Mouse (Mus musculus): ENCODE data around the gene Map3k13. TPM values are rescaled to one million over a fixed set of nuclear protein-coding genes. Genes with fewer than 3 reads are reported as not detected.

Gene Map3k13
- polyA plus RNA-seq, 1 experiment: 0.16 TPM

- Histone ChIP-seq H3K4me3 (ENCODE audit: extremely low read depth, insufficient read depth, insufficient read length) (no peak overlapping the region), H3K36me3 (ENCODE audit: control insufficient read depth, insufficient read depth, low read length) (no peaks in the 10 kb centered on the region), H3K27me3 (ENCODE audit: control insufficient read depth, insufficient read depth, low read length) (no peaks in the 10 kb centered on the region), H3K4me1 (ENCODE audit: control insufficient read depth, insufficient read depth, insufficient read length) (no peaks in the 10 kb centered on the region), H3K27ac (ENCODE audit: insufficient read depth, low read length) (no peak overlapping the region)
- no peak for TF ChIP-seq POLR2A (IDR thresholded peaks at IDR 0.05; ENCODE audit: low read depth, low read length)
- TF ChIP-seq CTCF (IDR thresholded peaks at IDR 0.05; ENCODE audit: extremely low read depth, insufficient read depth, insufficient read length, insufficient replicate concordance): no peak
- DNase-seq (ENCODE audit: low read depth in 1 of 2, low spot score in 2 of 2): no peak
- 93% methylated on average over 5 of the region's 5 CpGs for WGBS
These were observed 62.0 kb downstream of the Map3k13 start for GRCm38 (mm10) chr16:21856134-21856533.

GRCm38 (mm10) chr16:21857126-21857644 is 63.0 kb downstream of the Map3k13 start:
- 80% methylated on average over 4 of the region's 4 CpGs for WGBS
- H3K27ac ChIP-seq (ENCODE audit: insufficient read depth, low read length): no peak overlapping the region
- no peaks in the 10 kb centered on the region for H3K27me3 ChIP-seq (ENCODE audit: control insufficient read depth, insufficient read depth, low read length)
- no peak overlapping the region for H3K4me3 ChIP-seq (ENCODE audit: extremely low read depth, insufficient read depth, insufficient read length)
- no peaks in the 10 kb centered on the region for H3K36me3 ChIP-seq (ENCODE audit: control insufficient read depth, insufficient read depth, low read length)
- DNase-seq (ENCODE audit: low read depth in 1 of 2, low spot score in 2 of 2): no peak
- TF ChIP-seq POLR2A (IDR thresholded peaks at IDR 0.05; ENCODE audit: low read depth, low read length) (no peak), CTCF (IDR thresholded peaks at IDR 0.05; ENCODE audit: extremely low read depth, insufficient read depth, insufficient read length, insufficient replicate concordance) (no peak)
- H3K4me1 ChIP-seq (ENCODE audit: control insufficient read depth, insufficient read depth, insufficient read length): no peaks in the 10 kb centered on the region

GRCm38 (mm10) chr16:21858163-21858562 is 64.0 kb downstream of the Map3k13 start:
- Histone ChIP-seq H3K4me1 (ENCODE audit: control insufficient read depth, insufficient read depth, insufficient read length) (no peaks in the 10 kb centered on the region), H3K27me3 (ENCODE audit: control insufficient read depth, insufficient read depth, low read length) (no peaks in the 10 kb centered on the region), H3K4me3 (ENCODE audit: extremely low read depth, insufficient read depth, insufficient read length) (no peak overlapping the region), H3K36me3 (ENCODE audit: control insufficient read depth, insufficient read depth, low read length) (no peaks in the 10 kb centered on the region), H3K27ac (ENCODE audit: insufficient read depth, low read length) (no peak overlapping the region)
- 83% methylated on average over 6 of the region's 6 CpGs for WGBS
- DNase-seq (ENCODE audit: low read depth in 1 of 2, low spot score in 2 of 2): no peak
- no peak for TF ChIP-seq CTCF (IDR thresholded peaks at IDR 0.05; ENCODE audit: extremely low read depth, insufficient read depth, insufficient read length, insufficient replicate concordance)
- no peak for TF ChIP-seq POLR2A (IDR thresholded peaks at IDR 0.05; ENCODE audit: low read depth, low read length)

- no peak overlapping the region for H3K27ac ChIP-seq (ENCODE audit: insufficient read depth, low read length)
These were observed 64.7 kb downstream of the Map3k13 start for GRCm38 (mm10) chr16:21858882-21859281.

GRCm38 (mm10) chr16:21862448-21862847 is 68.3 kb downstream of the Map3k13 start:
- WGBS: 88% methylated on average over 3 of the region's 3 CpGs
- H3K27me3 ChIP-seq (ENCODE audit: control insufficient read depth, insufficient read depth, low read length): no peaks in the 10 kb centered on the region
- H3K4me1 ChIP-seq (ENCODE audit: control insufficient read depth, insufficient read depth, insufficient read length): no peaks in the 10 kb centered on the region
- H3K4me3 ChIP-seq (ENCODE audit: extremely low read depth, insufficient read depth, insufficient read length): no peak overlapping the region
- no peaks in the 10 kb centered on the region for H3K36me3 ChIP-seq (ENCODE audit: control insufficient read depth, insufficient read depth, low read length)
- no peak overlapping the region for H3K27ac ChIP-seq (ENCODE audit: insufficient read depth, low read length)
- TF ChIP-seq POLR2A (IDR thresholded peaks at IDR 0.05; ENCODE audit: low read depth, low read length): no peak
- TF ChIP-seq CTCF (IDR thresholded peaks at IDR 0.05; ENCODE audit: extremely low read depth, insufficient read depth, insufficient read length, insufficient replicate concordance): no peak
- no peak for DNase-seq (ENCODE audit: low read depth in 1 of 2, low spot score in 2 of 2)

More at GRCm38 (mm10) chr16:21858882-21859281, 64.7 kb downstream of the Map3k13 start:
- Histone ChIP-seq H3K27me3 (ENCODE audit: control insufficient read depth, insufficient read depth, low read length) (no peaks in the 10 kb centered on the region), H3K4me1 (ENCODE audit: control insufficient read depth, insufficient read depth, insufficient read length) (no peaks in the 10 kb centered on the region), H3K4me3 (ENCODE audit: extremely low read depth, insufficient read depth, insufficient read length) (no peak overlapping the region), H3K36me3 (ENCODE audit: control insufficient read depth, insufficient read depth, low read length) (no peaks in the 10 kb centered on the region)
- no peak for DNase-seq (ENCODE audit: low read depth in 1 of 2, low spot score in 2 of 2)
- no peak for TF ChIP-seq POLR2A (IDR thresholded peaks at IDR 0.05; ENCODE audit: low read depth, low read length)
- TF ChIP-seq CTCF (IDR thresholded peaks at IDR 0.05; ENCODE audit: extremely low read depth, insufficient read depth, insufficient read length, insufficient replicate concordance): no peak
- WGBS: 92% methylated on average over 8 of the region's 8 CpGs

GRCm38 (mm10) chr16:21865250-21865982 is 71.3 kb downstream of the Map3k13 start:
- 81% methylated on average over 7 of the region's 7 CpGs for WGBS
- no peak for DNase-seq (ENCODE audit: low read depth in 1 of 2, low spot score in 2 of 2)
- Histone ChIP-seq H3K36me3 (ENCODE audit: control insufficient read depth, insufficient read depth, low read length) (no peaks in the 10 kb centered on the region), H3K4me3 (ENCODE audit: extremely low read depth, insufficient read depth, insufficient read length) (no peak overlapping the region), H3K27me3 (ENCODE audit: control insufficient read depth, insufficient read depth, low read length) (no peaks in the 10 kb centered on the region), H3K27ac (ENCODE audit: insufficient read depth, low read length) (no peak overlapping the region), H3K4me1 (ENCODE audit: control insufficient read depth, insufficient read depth, insufficient read length) (no peaks in the 10 kb centered on the region)
- TF ChIP-seq POLR2A (IDR thresholded peaks at IDR 0.05; ENCODE audit: low read depth, low read length): no peak

- no peak for DNase-seq (ENCODE audit: low read depth in 1 of 2, low spot score in 2 of 2)
- H3K27me3 ChIP-seq (ENCODE audit: control insufficient read depth, insufficient read depth, low read length): no peaks in the 10 kb centered on the region
- H3K4me3 ChIP-seq (ENCODE audit: extremely low read depth, insufficient read depth, insufficient read length): no peak overlapping the region
- H3K36me3 ChIP-seq (ENCODE audit: control insufficient read depth, insufficient read depth, low read length): no peaks in the 10 kb centered on the region
- no peaks in the 10 kb centered on the region for H3K4me1 ChIP-seq (ENCODE audit: control insufficient read depth, insufficient read depth, insufficient read length)
- WGBS: 83% methylated on average over 11 of the region's 11 CpGs
- H3K27ac ChIP-seq (ENCODE audit: insufficient read depth, low read length): no peak overlapping the region
- no peak for TF ChIP-seq POLR2A (IDR thresholded peaks at IDR 0.05; ENCODE audit: low read depth, low read length)
- TF ChIP-seq CTCF (IDR thresholded peaks at IDR 0.05; ENCODE audit: extremely low read depth, insufficient read depth, insufficient read length, insufficient replicate concordance): no peak
These were observed 71.9 kb downstream of the Map3k13 start for GRCm38 (mm10) chr16:21865983-21866575.

All from spleen, adult 2 months (tissue).